Mouse (Mus musculus) thymus, adult 2 months (tissue): ENCODE data around the gene Gm47996.
"Not testable (repeated sequence)": the region's sequence is repeated elsewhere in the genome, so short reads cannot be mapped to it uniquely, and the experiment has no call there.

ENCODE experiments used
- CTCF ChIP-seq: fragments of 200-500 bp; IDR thresholded peaks from 2 replicates; pipeline ENCODE4 v1.5.1; 2012; ENCODE audit warnings: mild to moderate bottlenecking, control low read depth, low read length, moderate library complexity, borderline replicate concordance; ENCODE audit not compliant: control insufficient read depth, poor library complexity, insufficient read depth; ENCODE audit errors: extremely low read depth
- POLR2A ChIP-seq: fragments of 200-500 bp; IDR thresholded peaks from 2 replicates; pipeline ENCODE4 v1.6.1; 2012; ENCODE audit warnings: mild to moderate bottlenecking, low read length, control low read depth, moderate library complexity; ENCODE audit not compliant: control insufficient read depth, poor library complexity, insufficient read depth; ENCODE audit errors: extremely low read depth

GRCm38 (mm10) chr1:151192075-151192474, 17.9 kb upstream of the Gm47996 start, which contains the start of gene Gm8947:
- TF ChIP-seq CTCF, POLR2A: not testable (repeated sequence)
